Mouse (Mus musculus) brain, embryonic 14.5 days (tissue): Measurements from ENCODE around the gene Cgrrf1.

Experiments used
- CTCF ChIP-seq: fragments of 200-500 bp; IDR thresholded peaks from 2 replicates; pipeline ENCODE4 v1.5.1; 2012; ENCODE audit warnings: inconsistent platforms, mild to moderate bottlenecking, moderate library complexity, borderline replicate concordance; ENCODE audit not compliant: insufficient read depth, insufficient read length; ENCODE audit errors: extremely low read depth
- POLR2A ChIP-seq: fragments of 200-500 bp; IDR thresholded peaks from 2 replicates; pipeline ENCODE4 v1.6.1; 2012; ENCODE audit warnings: mild to moderate bottlenecking, inconsistent platforms, borderline replicate concordance; ENCODE audit not compliant: poor library complexity, insufficient read depth, insufficient read length, severe bottlenecking; ENCODE audit errors: extremely low read depth

DNA sequence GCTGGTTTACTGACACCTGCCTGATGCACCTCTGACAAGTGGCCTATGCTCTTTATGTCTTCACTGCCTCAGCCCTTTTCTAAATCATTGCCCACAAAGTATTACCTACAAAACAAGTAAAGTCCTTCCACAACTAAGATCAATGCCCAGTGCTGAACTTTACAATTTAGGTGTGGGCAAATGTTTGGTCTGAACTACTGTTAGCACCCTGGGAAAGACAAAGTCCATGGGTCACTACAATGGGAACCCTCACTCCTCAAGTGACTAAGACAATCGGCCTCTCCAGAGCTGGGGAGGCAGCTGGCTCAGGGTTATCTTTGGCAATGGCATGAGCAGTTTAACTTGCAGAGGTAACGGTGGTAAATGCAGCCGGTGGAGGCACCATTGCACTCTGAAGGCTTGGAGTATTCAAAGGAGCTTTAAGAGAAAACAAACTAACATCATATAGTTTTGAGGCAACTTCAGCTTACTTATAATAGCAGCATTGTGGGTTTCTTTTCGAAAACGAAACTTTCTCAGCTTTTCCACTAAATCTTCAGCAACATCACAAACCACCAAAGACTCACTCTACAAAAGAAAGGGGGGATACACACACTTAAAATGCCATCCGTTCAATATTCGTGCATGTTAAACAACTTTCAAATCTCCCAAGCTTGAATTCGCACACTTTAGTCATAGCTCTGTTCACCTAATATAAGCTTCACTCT is 14.9 kb upstream of the Cgrrf1 start:
- TF ChIP-seq CTCF (no peak), POLR2A (no peak)
